Mouse (Mus musculus) thymus, postnatal 4 days (tissue): ENCODE measurements around the gene Haspin.

Source experiments
- DNase-seq: peaks from one replicate; pipeline ENCODE4 v3.0.0; 2021

Haspin gene

DNA sequence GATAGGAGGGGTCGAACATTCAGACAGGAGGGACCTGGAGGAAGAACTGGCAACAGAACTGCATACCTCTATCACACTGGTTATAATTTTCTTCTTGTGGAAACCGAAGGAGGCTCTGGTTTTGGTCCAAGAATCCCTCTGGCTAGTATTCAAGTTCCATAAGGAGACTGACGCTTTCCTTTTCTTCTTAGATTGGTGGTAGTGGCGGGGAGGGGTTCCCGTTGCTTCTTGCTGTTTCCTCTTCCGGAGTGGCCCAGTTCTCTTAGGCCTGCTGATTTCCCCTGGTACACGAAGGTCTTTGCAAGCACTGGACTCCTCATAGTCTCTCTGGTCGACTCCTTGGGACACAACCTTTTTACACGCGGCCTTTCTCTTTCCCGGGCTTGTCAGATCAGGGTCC is 978 bp downstream of the Haspin start:
- DNase-seq = peak; percentile 34

DNA sequence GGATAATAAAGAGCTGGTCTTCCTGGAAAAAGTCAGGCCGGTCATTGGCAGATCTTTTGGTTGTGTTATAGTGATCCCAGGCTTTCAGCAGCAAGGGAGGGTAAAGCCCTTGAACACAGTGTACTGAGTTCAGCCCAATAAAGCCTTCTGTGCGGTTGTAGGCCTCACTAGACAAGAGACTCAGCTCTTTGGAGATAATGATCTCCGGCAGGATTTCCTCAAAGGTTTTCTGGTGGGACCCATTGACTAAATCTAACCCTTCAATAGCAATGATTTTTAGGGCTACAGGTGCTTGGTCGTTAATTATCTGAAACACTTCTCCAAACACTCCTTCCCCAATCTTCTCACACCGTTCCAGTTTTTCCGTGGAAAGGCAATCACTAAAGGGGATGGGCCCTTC is 1.5 kb downstream of the Haspin start:
- DNase-seq = no peak

DNA sequence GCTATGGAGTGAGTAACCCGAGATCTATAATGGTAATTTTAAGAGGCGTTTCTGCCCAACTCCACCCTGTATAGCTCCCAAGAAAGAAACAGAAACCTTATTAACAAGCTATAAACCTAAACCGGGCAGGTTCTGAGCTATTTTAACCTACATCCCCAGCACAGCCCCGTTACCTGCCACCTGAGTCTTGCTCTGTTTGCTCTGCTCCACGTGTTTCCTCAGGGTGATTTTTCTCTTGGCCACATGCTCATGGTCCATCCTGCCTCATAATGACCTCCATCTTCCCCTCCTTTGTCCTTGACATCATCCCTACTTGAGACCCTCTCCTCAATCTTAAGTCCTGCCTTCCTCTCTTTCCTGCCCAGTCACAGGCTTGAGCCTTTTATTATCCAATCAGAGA is 3.9 kb downstream of the Haspin start:
- no peak for DNase-seq

DNA sequence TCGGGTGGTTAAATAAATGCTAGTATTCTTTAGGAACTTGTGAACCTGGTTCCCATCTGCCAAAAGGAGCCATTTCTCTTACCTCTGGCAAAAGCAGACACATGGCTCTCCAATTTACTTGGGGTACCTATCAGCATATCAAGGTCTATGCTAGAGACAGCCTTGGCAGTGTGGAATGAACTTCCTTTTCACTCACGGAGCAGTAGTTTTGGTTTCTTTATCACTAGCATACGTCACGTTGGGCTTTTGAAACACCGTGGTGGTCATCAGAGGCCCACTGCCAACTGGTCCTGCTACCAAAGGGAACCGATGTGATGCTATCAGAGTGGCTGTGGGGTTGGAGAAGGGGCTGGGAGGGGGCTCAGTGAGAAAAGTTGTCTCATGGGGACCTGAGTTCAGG is 5.1 kb downstream of the Haspin start:
- DNase-seq = no peak

DNA sequence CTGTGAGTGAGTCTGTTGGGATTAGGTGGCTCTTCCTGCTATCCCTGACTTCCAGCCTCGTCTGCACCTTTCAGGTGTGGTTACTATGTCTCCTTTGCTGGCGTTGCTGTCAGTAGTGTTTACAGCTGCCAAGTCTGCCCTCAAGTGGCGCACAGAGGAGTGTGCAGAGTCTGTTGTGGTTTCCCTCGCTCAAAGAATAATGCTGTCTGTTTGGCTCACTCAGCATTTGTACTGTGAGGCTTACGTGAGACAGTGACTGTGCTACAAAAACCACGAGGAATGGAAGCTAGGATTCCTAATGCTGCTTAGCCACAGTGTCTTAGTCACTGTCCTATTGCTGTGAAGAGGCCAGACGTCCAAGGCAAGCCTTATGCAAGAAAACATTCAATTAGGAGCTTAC is 7.1 kb downstream of the Haspin start:
- peak; percentile 74 for DNase-seq

DNA sequence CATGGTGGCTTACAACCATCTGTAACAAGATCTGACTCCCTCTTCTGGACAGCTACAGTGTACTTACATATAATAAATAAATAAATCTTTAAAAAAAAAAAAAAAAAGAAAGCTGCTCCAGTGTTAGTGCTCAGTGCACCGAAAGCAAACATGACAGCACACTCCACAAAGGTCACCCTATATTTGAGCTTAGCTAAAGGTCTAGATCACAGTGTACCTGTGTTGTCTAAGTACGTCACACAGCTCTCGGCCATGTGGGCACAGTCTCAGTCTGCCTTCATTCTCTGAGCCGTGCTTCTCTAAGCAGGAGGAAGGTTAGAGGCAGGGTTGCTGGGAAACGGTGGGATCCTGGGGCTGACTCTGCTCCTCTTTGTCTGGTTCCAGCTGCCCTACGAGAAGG is 11.6 kb downstream of the Haspin start:
- no peak for DNase-seq

DNA sequence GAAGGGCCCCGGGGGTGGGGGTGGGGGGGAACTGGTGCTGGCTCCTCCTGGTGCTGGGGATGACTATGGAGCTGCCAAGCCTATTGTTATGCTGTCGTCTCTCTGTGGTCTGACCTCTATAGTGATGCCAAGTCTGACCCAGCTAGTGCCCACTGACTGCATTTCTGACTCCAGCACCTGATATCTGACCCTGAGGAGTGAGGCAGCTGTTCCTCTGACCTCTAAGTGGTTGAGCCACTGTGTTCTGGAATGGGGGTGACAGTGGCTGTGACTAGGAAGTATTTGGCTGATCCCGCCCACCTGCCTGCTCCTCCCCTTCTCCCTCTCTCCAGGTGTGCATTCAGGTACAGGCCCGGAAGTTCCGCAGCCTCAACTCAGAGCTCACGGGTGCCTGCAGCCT is 26.7 kb downstream of the Haspin start:
- no peak for DNase-seq

DNA sequence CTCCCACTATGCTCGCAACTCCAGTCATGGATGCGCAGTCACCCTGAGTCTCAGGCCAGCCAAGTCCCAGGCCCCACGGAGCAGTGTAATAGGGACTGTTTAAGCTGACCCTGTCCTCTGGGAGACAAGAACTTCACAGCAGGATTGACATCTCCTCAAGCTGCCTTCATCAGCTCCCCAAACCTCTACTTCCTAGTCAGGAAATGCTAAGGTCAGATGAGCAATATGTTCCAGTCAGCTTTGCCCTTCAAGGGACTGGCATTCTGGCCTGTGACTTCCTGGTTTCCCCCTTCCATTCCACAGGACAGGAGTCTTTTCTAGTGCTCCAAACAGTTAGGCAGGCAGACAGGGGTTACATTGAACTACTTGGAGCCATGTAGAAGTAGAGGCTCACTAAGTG is 28.2 kb downstream of the Haspin start:
- no peak for DNase-seq

DNA sequence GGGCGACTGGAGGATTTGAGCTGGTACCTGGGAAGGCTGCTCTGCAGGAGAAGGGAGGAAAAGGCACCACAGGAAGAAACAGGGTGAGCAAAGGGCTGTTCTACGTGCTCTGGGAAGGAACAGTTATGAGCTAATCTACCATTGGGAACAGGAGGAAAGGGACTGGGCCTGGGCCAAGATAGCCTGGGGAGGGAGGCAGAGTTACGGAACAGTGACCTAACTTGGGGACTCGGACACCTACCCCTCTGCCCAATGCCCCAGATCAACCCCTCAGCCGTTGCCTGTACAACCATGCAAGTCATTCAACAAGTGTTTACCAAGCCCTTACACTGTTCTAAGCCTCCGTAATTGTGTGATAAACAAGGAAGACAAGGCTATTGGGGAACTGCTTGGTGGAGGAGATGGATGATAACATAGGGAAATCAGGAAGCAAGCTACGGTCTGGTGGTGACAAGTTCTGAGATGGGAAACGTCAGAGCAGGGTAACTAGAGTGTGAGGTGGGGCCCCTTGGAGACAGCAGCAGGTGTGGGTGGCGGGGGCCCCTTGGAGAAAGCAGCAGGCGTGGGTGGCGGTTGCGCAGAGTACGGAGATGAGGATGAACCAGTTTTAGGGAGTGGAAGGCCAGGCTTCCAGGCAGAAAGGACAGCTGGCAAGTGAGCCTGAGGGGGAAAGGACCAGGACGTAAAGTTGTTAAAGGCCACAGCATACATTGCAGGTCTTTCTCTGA is 29.0 kb downstream of the Haspin start:
- peak; percentile 70 for DNase-seq

DNA sequence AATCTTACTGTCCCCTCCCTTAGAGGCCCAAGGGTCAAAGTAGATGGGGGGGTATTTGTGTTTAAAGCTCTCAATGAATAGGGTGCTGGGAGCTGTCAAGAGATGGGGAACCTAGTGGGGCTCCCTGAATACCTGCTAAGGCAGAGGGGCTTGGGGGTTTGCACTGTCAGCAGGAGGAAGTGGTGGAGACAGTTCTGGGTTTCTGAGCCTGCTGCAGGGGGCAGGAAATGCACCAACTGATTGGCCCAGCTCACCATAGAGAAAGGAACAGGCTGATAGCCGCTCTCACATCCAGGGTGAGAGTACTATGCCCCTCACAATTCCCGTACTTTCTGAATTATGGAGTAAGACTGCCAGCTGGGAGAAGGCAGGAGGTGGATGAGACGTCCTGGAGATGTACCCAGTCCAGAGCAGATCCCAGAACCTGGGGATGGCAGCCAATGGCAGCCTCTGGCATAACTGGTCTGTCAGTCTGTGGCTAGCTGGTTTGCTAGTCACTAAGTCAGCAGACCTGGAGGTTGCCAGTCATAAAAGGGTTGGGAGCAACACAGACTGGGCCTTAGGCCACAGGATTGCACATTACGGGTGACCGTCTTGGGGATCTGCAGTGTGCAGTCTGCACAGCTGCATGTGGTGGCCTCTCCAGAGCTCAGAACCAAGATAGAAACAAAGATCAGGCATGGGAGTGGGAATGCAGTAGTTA is 29.7 kb downstream of the Haspin start:
- DNase-seq = peak; percentile 76

DNA sequence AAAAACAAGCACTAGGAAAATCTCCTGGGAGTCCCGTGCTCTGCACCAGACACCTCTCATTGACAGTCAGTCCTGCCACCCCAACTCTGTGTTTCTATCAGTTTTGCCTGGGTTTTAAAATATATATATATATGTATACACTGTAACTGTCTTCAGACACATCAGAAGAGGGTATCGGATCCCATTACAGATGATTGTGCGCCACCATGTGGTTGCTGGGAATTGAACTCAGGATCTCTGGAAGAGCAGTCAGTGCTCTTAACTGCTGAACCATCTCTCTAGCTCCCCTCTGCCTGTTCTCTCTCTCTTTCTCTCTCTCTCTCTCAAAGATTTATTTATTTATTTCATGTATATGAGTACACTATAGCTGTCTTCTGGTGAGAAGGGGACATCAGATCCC is 30.7 kb downstream of the Haspin start:
- peak; percentile 77 for DNase-seq

DNA sequence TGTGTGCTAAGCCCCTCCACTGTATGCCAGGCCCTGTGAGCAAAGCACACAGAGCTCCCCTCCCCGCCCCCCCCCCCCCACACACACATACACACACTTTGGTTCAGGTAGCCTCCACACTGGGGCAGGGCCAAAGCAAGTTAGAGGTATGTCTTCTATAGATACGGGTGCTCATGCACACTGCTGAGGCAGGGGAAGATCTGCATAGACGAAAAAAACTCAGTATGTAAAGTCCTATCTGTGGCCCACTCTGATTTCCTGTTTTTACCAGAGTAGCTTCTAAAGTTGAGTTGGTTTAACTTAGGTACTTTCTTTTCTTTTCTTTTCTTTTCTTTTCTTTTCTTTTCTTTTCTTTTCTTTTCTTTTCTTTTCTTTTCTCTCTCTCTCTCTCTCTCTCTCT is 32.8 kb downstream of the Haspin start:
- DNase-seq = no peak

DNA sequence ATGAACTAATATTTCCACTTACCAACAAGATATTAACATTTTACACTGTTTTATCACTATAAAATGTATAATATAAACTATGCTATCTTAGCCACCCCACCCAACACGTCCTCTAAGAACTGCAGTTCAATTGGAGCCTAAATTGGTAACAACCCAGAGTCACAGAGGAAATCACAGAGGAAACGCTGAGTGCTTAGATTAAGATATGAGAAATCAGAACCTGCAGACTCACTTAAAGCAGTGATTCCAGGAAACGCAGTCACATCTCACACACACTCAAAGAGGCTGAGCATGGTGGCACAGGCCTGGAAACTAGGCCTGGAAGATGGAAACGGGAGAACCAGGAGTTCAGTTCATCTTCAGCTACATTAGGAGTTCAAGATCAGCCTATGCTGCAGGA is 36.8 kb downstream of the Haspin start:
- no peak for DNase-seq

DNA sequence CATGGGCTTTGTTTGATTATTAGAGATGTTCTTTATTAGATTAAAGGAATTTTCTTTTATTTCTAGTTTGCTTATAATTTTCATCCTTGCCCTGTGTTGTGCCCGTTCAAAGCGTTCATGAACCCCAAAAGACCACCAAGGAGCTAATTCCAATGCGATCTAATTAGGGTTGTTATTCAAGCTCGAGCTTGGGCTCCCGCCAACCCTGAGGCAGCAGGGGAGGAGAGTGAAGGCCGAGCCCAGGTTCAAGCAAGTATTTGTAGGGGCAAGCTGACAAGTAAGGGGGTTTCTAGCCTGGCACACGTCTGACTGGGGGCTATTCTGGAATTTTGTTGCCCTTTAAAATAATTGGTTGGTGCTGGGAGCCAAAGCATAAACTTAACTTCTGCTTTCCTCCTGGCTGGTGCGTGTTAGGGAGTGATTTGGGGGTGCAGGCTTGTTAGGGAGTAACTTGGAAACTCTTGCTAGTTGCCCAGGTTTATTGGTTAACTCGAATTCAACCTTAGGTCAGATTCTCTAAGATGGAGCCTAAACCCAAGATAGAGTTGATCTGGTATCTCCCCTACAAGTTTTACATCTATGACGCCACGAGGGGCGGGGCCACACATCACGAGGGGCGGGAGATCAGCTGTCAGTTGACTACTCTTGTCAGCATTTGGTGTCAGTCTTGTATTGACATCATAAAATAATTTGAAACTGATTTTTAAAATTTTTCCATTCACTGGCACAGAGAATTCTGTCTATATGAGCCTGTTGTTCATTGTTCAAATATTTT is 37.9 kb downstream of the Haspin start:
- no peak for DNase-seq

DNA sequence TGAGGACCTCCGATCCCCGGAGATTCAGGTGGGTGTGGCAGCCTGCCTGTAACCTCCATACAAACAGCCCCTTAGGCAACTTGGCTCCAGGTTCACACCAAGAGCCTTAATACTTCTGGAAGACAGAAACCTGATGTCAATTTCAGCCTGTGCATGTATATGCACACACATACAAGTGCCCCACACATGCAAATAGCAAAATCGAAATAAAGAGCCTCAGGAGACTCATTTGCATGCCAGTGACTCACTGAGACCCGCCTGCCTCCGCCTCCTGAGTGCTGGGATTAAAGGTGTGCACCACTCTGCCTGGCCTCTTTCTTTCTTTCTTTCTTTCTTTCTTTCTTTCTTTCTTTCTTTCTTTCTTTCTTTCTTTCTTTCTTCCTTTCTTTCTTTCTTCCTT is 39.2 kb downstream of the Haspin start:
- DNase-seq = no peak

DNA sequence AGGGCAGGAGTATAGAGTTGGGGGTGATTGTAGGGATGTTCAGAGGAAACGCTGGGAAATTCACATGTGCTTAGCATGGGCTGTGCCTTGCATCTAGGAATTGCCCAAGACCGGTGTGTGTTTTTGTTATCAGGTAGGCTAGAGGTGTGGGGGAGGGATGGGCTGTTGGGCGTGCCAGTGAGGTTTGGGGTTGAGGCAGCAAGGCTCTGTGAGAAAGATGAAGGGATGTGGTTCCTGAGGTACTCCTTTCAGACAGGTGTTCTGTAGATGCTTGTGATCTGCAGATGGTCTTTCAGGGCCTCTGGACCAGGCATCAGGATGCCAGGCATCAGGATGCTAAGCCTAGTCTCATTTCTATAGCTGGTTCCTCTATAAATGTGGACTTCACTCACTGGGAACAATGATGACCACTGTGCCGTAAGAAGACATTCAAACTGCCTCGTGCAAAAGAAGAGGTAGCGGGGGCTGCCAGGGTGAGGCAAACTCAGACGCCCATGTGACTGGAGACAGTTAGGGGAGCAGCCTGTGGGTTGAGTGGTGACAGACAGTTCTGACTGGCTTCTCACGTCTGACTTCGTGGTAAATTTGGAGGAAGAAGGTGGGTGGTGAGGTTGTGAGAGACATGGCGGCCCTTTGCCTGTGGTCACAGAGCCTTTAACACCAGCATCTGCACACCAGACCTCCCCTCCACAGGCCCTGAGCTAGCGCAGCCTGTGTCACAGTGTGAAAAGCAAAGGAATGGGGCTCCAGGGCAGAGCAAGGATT is 43.7 kb downstream of the Haspin start:
- peak; percentile 56 for DNase-seq

DNA sequence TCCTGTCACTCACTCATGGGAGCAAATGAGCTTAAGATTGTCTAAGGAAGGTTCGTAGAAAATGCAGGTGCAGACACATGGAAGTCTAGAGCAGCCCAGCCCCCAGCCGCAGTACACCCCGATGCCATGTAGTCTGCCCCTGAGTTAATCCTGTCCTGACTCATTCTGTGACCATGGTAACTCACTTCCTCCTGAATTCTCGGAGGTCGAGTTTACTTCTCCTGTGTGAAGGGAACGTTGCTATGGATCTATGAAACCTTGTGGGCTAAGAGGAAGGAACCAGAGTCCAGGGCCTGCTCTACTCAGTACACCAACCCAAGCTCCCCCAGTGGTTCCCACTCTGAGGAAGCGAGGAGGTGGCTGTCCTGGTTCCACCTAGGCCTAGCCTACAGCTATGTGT is 45.2 kb downstream of the Haspin start:
- DNase-seq = no peak

DNA sequence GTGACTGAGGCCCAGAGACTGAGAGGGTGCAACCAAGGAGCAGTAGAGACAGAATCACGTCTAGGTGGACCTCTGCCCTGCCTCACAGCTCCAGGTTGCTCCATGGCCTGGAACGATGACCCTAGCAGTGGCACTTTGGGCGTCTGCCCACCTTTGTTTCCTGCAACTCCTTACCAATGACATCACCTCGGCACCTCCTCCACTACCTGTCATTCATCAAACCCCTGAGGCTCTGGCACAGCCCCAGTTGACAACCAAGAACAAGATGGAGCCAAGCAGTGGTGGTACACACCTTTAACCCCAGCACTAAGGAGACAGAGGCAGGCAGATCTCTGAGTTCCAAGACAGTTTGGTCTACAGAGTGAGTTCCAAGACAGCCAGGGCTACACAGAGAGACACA is 46.0 kb downstream of the Haspin start:
- no peak for DNase-seq

DNA sequence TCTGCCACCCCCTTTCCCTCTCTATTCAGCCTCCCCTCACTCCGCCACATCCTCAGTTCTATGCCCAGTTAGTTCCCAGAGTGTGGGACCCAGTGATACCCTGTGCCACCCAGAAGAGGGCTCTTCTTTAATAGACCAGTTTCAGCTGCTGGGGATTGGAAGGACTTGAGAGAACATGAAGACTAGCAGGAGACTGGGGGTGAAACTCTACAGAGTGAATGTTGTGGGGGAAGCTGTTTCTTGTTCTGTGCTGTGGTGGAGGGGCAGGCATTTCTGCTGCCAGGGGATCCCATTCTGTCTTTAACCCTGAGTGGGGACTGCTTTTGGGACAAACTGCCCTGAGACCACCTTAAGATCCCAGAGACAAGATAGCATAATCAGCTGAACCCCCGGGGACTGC is 47.3 kb downstream of the Haspin start:
- no peak for DNase-seq

DNA sequence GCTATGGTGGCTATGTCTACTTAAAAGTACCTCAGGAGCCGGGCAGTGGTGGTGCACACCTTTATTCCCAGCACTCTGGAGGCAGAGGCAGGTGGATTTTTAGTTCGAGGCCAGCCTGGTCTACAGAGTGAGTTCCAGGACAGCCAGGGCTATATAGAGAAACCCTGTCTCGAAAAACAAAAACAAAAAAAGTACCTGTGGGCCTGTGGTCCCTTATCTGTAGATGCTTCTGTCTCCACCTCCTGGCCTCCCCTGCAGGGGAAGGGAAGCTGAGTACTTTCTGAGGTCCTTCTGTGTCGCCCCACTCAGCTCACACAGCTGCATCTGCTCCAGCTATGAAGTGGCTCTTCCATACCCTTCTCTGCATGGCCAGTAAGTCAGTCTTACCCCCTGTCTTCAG is 47.8 kb downstream of the Haspin start, which contains the start of gene Itgae:
Gene Itgae, plus strand, starts transcription at position 301 of the 400 bp plus-strand sequence.
- no peak for DNase-seq

DNA sequence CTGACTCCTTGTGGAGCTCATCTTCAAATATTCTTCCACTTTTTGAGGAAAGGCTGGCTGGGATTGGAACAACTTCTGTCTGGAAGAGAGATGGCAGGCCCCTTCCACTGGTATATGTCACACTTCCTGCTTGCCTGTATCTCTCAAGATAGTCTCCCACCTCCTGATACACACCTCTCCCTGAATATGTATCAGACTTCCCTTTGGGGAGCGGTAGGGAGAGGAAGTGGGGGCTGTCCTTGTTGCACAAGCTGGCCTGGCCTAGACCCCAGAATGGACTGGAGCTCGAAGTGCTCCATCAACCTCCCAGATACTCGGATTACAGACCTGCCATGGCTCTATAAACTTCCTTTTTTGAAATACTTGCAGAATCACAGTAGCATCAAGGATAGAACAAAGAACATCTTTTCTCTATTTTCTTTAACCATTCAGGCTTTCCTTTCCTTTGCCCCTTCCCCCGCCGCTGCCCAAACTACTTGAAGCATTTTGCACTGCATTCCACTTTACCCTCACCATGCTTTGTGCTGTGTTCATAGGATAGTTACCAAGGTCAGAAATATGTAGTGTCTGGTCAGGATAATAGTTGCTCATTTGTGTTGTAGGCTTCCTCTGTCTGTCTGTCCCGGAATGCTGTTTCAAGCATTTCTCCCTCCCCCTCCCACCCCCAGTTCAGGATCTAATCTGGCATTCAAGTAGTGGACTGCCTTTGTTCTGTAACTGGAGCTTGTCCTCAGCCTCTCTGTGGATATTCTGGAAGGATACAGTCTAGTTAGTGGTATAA is 50.2 kb downstream of the Haspin start:
- DNase-seq = no peak
